Mouse (Mus musculus): Measurements from ENCODE around the gene Ppp2r1b. TPM values are rescaled to one million over a fixed set of nuclear protein-coding genes. Genes with fewer than 3 reads are reported as not detected.

Ppp2r1b gene
- polyA plus RNA-seq, 1 experiment from 2014 or later: 86.4 TPM

DNA sequence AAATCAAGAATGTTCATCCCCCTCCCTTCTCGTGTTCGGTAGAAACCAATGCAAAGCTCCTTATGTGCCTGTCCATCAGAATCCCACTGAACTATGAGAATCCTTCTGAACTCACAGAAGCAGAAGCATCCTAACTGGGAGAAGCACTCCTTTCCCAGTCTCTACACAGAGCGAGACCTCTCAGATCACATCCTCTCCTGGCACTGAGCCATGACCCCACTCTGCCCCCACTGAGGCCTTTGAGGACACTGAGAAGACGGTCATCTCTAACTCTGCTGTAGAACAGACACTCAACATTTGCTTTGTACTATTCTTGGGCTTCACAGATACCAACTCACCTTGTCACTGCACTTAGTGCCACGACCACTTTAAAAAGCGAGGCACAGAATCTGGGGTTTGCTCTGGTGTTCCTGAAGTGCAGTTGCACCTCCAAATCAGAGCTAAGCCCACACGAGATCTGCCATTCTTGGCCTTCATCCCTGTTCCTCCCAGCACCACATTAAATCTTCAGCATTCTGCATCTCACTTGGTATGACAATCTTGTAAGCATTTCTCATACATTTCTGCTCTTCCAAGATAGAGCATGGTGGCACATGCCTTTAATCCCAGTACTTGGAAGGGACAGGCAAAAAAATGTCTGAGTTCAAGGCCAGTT, 66.9 kb downstream of the Ppp2r1b start:
- Histone ChIP-seq H3K9ac (replicated peaks; ENCODE audit: low read depth, low read length) (no peak overlapping the region), H3K4me2 (ENCODE audit: low read length) (no peak overlapping the region), H3K27ac (ENCODE audit: low read length) (no peak overlapping the region), H3K4me1 (replicated peaks; ENCODE audit: control insufficient read depth, insufficient read depth, low read length) (no peaks in the 10 kb centered on the region), H3K4me3 (replicated peaks; ENCODE audit: low read length) (no peak overlapping the region), H3K36me3 (ENCODE audit: control insufficient read depth, insufficient read depth) (no peaks in the 10 kb centered on the region), H3K9me3 (ENCODE audit: control insufficient read depth, low read length) (no peaks in the 10 kb centered on the region), H3K27me3 (replicated peaks; ENCODE audit: control insufficient read depth, insufficient read depth, low read length) (no peaks in the 10 kb centered on the region)
- no peak for ATAC-seq
- WGBS: 88% methylated on average over 7 of the region's 7 CpGs

GRCm38 (mm10) chr9:50918131-50918530, 73.0 kb downstream of the Ppp2r1b start:
- H3K4me3 ChIP-seq (replicated peaks; ENCODE audit: low read length): no peak overlapping the region
- H3K9ac ChIP-seq (replicated peaks; ENCODE audit: low read depth, low read length): no peak overlapping the region
- no peaks in the 10 kb centered on the region for H3K27me3 ChIP-seq (replicated peaks; ENCODE audit: control insufficient read depth, insufficient read depth, low read length)
- WGBS: 83% methylated on average over 3 of the region's 3 CpGs
- no peak overlapping the region for H3K4me2 ChIP-seq (ENCODE audit: low read length)
- no peaks in the 10 kb centered on the region for H3K36me3 ChIP-seq (ENCODE audit: control insufficient read depth, insufficient read depth)
- no peak overlapping the region for H3K27ac ChIP-seq (ENCODE audit: low read length)
- H3K4me1 ChIP-seq (replicated peaks; ENCODE audit: control insufficient read depth, insufficient read depth, low read length): no peaks in the 10 kb centered on the region
- no peak for ATAC-seq
- no peaks in the 10 kb centered on the region for H3K9me3 ChIP-seq (ENCODE audit: control insufficient read depth, low read length)

DNA sequence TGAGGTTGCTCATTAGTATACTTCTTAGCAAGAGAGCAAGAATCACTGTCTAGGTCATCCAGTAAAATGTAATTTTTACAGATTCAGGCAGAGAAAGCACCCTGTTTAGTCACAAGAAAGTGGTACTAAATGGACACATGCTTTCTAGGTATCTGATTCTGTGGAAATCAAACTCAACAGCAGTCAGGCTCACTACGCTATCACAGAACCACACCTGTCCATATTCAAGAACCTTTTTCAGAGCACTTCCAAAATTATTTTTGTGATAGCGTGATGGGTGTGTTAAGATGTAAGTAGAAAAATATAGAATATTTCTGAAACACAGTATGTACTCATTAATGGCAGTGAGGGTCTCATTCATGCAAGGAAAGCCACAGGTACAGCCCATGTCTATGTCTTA, 74.5 kb downstream of the Ppp2r1b start:
- Histone ChIP-seq H3K4me3 (replicated peaks; ENCODE audit: low read length) (no peak overlapping the region), H3K27me3 (replicated peaks; ENCODE audit: control insufficient read depth, insufficient read depth, low read length) (no peaks in the 10 kb centered on the region), H3K9me3 (ENCODE audit: control insufficient read depth, low read length) (no peaks in the 10 kb centered on the region), H3K4me1 (replicated peaks; ENCODE audit: control insufficient read depth, insufficient read depth, low read length) (no peaks in the 10 kb centered on the region), H3K36me3 (ENCODE audit: control insufficient read depth, insufficient read depth) (no peaks in the 10 kb centered on the region), H3K9ac (replicated peaks; ENCODE audit: low read depth, low read length) (no peak overlapping the region), H3K4me2 (ENCODE audit: low read length) (no peak overlapping the region), H3K27ac (ENCODE audit: low read length) (no peak overlapping the region)
- WGBS: 99% methylated on average over 2 of the region's 2 CpGs
- ATAC-seq: no peak

DNA sequence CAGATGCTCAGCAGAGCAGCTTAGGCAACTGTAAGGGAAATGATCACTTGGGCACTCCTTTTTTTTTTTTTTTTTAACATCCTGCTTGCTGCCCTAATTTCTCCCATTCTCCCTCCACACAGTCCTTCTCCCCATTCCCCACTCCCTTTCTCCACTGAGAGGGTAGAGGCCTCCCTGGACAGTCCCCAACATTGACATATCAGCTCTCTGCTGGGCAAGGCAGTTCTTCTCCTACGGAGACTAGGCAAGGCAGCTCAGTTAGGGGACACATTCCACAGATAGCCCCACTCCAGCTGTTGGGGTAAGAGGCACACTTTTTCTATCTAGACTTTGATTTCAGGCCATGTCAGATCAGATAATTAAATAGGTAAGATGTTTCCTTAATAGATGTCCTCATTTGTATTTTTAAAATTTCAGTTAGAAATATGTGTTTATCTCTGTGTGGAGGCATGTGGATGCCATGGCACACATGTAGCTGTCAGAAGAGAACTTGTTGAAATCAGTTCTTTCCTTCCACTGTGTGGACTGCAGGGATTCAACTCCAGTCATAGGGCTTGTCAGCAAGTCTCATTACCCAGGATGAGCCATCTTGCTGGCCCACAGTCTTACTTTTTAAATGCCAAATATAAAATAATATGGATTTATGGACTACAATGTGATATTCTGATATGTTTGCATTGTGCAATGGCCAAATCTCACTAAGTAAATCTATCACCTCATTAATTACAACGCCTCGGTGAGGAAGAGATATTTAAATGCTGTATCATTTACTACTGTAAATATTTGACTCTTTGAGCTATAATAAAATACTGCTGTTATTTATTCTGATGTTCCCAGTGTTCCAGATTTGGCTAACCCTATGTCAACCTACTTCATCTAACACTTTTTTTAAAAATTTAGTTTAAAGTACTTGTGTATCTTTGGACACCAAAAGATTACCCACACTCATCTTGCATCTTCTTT, 76.1 kb downstream of the Ppp2r1b start:
- Histone ChIP-seq H3K4me2 (ENCODE audit: low read length) (no peak overlapping the region), H3K27me3 (replicated peaks; ENCODE audit: control insufficient read depth, insufficient read depth, low read length) (no peaks in the 10 kb centered on the region), H3K27ac (ENCODE audit: low read length) (no peak overlapping the region), H3K4me3 (replicated peaks; ENCODE audit: low read length) (no peak overlapping the region), H3K36me3 (ENCODE audit: control insufficient read depth, insufficient read depth) (no peaks in the 10 kb centered on the region), H3K9me3 (ENCODE audit: control insufficient read depth, low read length) (no peaks in the 10 kb centered on the region), H3K4me1 (replicated peaks; ENCODE audit: control insufficient read depth, insufficient read depth, low read length) (no peaks in the 10 kb centered on the region), H3K9ac (replicated peaks; ENCODE audit: low read depth, low read length) (no peak overlapping the region)
- 93% methylated on average over 3 of the region's 3 CpGs for WGBS
- ATAC-seq: no peak

GRCm38 (mm10) chr9:50922363-50923153, 77.5 kb downstream of the Ppp2r1b start:
- Histone ChIP-seq H3K9ac (replicated peaks; ENCODE audit: low read depth, low read length) (no peak overlapping the region), H3K4me2 (ENCODE audit: low read length) (no peak overlapping the region), H3K36me3 (ENCODE audit: control insufficient read depth, insufficient read depth) (no peaks in the 10 kb centered on the region), H3K27me3 (replicated peaks; ENCODE audit: control insufficient read depth, insufficient read depth, low read length) (no peaks in the 10 kb centered on the region), H3K4me3 (replicated peaks; ENCODE audit: low read length) (no peak overlapping the region), H3K4me1 (replicated peaks; ENCODE audit: control insufficient read depth, insufficient read depth, low read length) (no peaks in the 10 kb centered on the region), H3K27ac (ENCODE audit: low read length) (no peak overlapping the region), H3K9me3 (ENCODE audit: control insufficient read depth, low read length) (no peaks in the 10 kb centered on the region)
- 81% methylated on average over 5 of the region's 5 CpGs for WGBS
- ATAC-seq: no peak

DNA sequence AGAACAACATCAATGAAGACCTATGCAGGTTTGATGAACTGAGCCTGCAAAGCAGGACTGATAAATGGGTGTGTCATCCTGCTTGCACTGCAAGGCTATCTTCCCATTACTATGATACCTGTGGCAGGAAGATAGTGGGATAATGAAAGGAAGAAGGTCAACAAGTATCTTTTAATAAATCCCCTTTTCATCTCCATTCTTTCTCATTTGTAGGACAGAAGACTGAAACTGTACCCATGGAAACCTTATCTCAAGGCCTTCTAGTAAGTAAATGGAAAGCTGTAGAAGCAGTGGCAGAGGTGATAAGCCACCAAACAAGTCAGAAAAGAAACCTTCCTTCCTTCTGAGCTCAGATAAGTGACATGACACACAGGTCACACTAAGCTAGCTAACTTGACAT, 79.4 kb downstream of the Ppp2r1b start:
- no peak overlapping the region for H3K4me3 ChIP-seq (replicated peaks; ENCODE audit: low read length)
- H3K9ac ChIP-seq (replicated peaks; ENCODE audit: low read depth, low read length): no peak overlapping the region
- no peaks in the 10 kb centered on the region for H3K27me3 ChIP-seq (replicated peaks; ENCODE audit: control insufficient read depth, insufficient read depth, low read length)
- H3K9me3 ChIP-seq (ENCODE audit: control insufficient read depth, low read length): no peaks in the 10 kb centered on the region
- ATAC-seq: no peak
- no peak overlapping the region for H3K27ac ChIP-seq (ENCODE audit: low read length)
- H3K36me3 ChIP-seq (ENCODE audit: control insufficient read depth, insufficient read depth): no peaks in the 10 kb centered on the region
- no peak overlapping the region for H3K4me2 ChIP-seq (ENCODE audit: low read length)
- no peaks in the 10 kb centered on the region for H3K4me1 ChIP-seq (replicated peaks; ENCODE audit: control insufficient read depth, insufficient read depth, low read length)

- no peaks in the 10 kb centered on the region for H3K4me1 ChIP-seq (replicated peaks; ENCODE audit: control insufficient read depth, insufficient read depth, low read length)
- no peak overlapping the region for H3K27ac ChIP-seq (ENCODE audit: low read length)
- no peaks in the 10 kb centered on the region for H3K27me3 ChIP-seq (replicated peaks; ENCODE audit: control insufficient read depth, insufficient read depth, low read length)
- 95% methylated on average over 4 of the region's 4 CpGs for WGBS
- H3K36me3 ChIP-seq (ENCODE audit: control insufficient read depth, insufficient read depth): no peaks in the 10 kb centered on the region; the same call in 1 of the 2 replicates
- H3K4me3 ChIP-seq (replicated peaks; ENCODE audit: low read length): no peak overlapping the region
- ATAC-seq: no peak
- no peak overlapping the region for H3K4me2 ChIP-seq (ENCODE audit: low read length)
- H3K9me3 ChIP-seq (ENCODE audit: control insufficient read depth, low read length): no peaks in the 10 kb centered on the region
- no peak overlapping the region for H3K9ac ChIP-seq (replicated peaks; ENCODE audit: low read depth, low read length)
Measured at GRCm38 (mm10) chr9:50925801-50926200, 80.7 kb downstream of the Ppp2r1b start.

DNA sequence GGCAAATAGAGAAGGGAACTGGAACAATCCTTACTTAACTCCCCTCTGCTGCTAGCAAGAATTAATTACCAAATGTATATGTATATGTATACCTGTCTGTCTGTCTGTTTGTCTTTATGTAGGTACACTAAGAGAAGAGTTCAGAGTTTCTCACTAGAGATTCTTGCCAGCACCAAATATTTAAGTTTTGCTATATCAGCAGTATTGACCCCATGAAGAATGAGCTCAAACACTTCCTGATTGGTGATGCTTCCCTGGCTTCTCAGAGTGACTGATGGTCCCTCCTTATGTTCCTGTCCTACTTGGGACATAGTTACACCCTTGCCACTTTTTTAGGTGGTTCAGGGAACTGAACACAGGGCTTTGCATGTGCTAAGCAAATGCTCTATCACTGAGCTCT, 84.9 kb downstream of the Ppp2r1b start:
- H3K9ac ChIP-seq (replicated peaks; ENCODE audit: low read depth, low read length): no peak overlapping the region
- no peak for ATAC-seq
- no peaks in the 10 kb centered on the region; the same call in 1 of the 2 replicates for H3K36me3 ChIP-seq (ENCODE audit: control insufficient read depth, insufficient read depth)
- no peaks in the 10 kb centered on the region for H3K27me3 ChIP-seq (replicated peaks; ENCODE audit: control insufficient read depth, insufficient read depth, low read length)
- no peak overlapping the region for H3K4me2 ChIP-seq (ENCODE audit: low read length)
- no peak overlapping the region for H3K27ac ChIP-seq (ENCODE audit: low read length)
- H3K9me3 ChIP-seq (ENCODE audit: control insufficient read depth, low read length): no peaks in the 10 kb centered on the region
- no peak overlapping the region for H3K4me3 ChIP-seq (replicated peaks; ENCODE audit: low read length)
- H3K4me1 ChIP-seq (replicated peaks; ENCODE audit: control insufficient read depth, insufficient read depth, low read length): no peaks in the 10 kb centered on the region

GRCm38 (mm10) chr9:50941804-50942401, 96.8 kb downstream of the Ppp2r1b start:
- Histone ChIP-seq H3K36me3 (ENCODE audit: control insufficient read depth, insufficient read depth) (no peaks in the 10 kb centered on the region), H3K9ac (replicated peaks; ENCODE audit: low read depth, low read length) (no peak overlapping the region), H3K9me3 (ENCODE audit: control insufficient read depth, low read length) (no peaks in the 10 kb centered on the region), H3K27me3 (replicated peaks; ENCODE audit: control insufficient read depth, insufficient read depth, low read length) (no peaks in the 10 kb centered on the region), H3K4me3 (replicated peaks; ENCODE audit: low read length) (no peak overlapping the region), H3K4me1 (replicated peaks; ENCODE audit: control insufficient read depth, insufficient read depth, low read length) (no peaks in the 10 kb centered on the region), H3K4me2 (ENCODE audit: low read length) (no peak overlapping the region), H3K27ac (ENCODE audit: low read length) (no peak overlapping the region)
- WGBS: 85% methylated on average over 3 of the region's 3 CpGs
- no peak for ATAC-seq
